Mouse (Mus musculus) limb, embryonic 13.5 days (tissue): ENCODE measurements around the gene Lpp. TPM values are rescaled to one million over a fixed set of nuclear protein-coding genes. Genes with fewer than 3 reads are reported as not detected.

Experiments used
- ATAC-seq: fragments of 200-750 bp; cut with Nextera tagmentation; 2 replicates; pipeline ENCODE4 v1.8.0; 2017; ENCODE audit warnings: low read depth, moderate number of reproducible peaks, moderate TSS enrichment; ENCODE audit not compliant: low FRiP score
- H3K27ac ChIP-seq: fragments of 300-500 bp; sonication (generic); 2 replicates; pipeline ENCODE4 v1.5.1; 2015; ENCODE audit warnings: inconsistent platforms, mild to moderate bottlenecking, moderate library complexity
- H3K27me3 ChIP-seq: fragments of 300-500 bp; sonication (generic); 2 replicates; pipeline ENCODE4 v1.6.1; 2015; ENCODE audit warnings: mild to moderate bottlenecking, inconsistent platforms
- H3K36me3 ChIP-seq: fragments of 300-500 bp; sonication (generic); 2 replicates; pipeline ENCODE4 v1.6.1; 2015; ENCODE audit warnings: inconsistent platforms, mild to moderate bottlenecking, moderate library complexity
- H3K4me1 ChIP-seq: fragments of 300-500 bp; sonication (generic); 2 replicates; pipeline ENCODE4 v1.6.1; 2015; ENCODE audit warnings: inconsistent platforms
- H3K4me2 ChIP-seq: fragments of 300-500 bp; sonication (generic); replicated peaks from 2 replicates; pipeline ENCODE4 v1.6.1; 2015; ENCODE audit warnings: inconsistent platforms, mild to moderate bottlenecking, moderate library complexity
- H3K4me3 ChIP-seq: fragments of 300-500 bp; sonication (generic); 2 replicates; pipeline ENCODE4 v1.5.1; 2015; ENCODE audit warnings: moderate library complexity, mild to moderate bottlenecking, inconsistent platforms
- H3K9ac ChIP-seq: fragments of 300-500 bp; sonication (generic); 2 replicates; pipeline ENCODE4 v1.6.1; 2015; ENCODE audit warnings: mild to moderate bottlenecking, inconsistent platforms
- H3K9me3 ChIP-seq: fragments of 300-500 bp; sonication (generic); 2 replicates; pipeline ENCODE4 v1.6.1; 2016; ENCODE audit warnings: inconsistent platforms
- WGBS: fragments of 180-500 bp; shearing (Covaris S2); methylation state at CpG from one replicate; pipeline ENCODE4 v1.1.7; 2015; 5-methylcytosine and 5-hydroxymethylcytosine counted together
- microRNA counts: library from miRNA; unstranded; fragments of <30 nt; microRNA quantifications from one replicate; lab custom pipeline; 2016
- microRNA-seq: library from miRNA; unstranded; fragments of <30 nt; microRNA quantifications from one replicate; pipeline ENCODE4, GENCODE M21; 2016
- polyA plus RNA-seq: library from polyadenylated mRNA; unstranded; fragments of >200 nt; fragmentation: Nextera tagmentation; extraction: Ambion mirVana; gene quantifications from 2 replicates; pipeline ENCODE4 v1.2.1, GENCODE M21; 2015

Gene Lpp
- polyA plus RNA-seq, 1 experiment from 2014 or later, result 56.0 TPM

DNA sequence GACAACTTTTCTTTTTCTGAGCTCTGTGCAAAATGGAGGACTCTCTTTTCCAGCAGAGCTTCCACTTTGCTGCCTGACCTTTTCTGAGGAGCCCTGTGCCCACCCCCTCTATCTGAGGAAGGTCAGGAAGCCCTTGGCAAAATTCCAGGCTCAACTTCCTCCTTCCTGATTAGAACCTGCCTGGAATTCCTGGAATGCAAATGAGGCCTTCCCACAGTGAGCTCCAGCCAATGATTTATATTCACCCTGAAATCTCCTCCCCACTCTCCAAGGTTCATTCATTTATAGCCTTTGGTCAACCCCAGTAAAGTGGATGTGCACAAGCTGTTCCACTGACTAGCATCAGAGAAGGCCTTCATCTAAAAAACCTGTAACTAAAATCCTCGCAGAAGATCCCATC, 632.9 kb downstream of the Lpp start:
- no peaks in the 10 kb centered on the region for H3K36me3 ChIP-seq
- no peak overlapping the region for H3K4me2 ChIP-seq
- H3K9ac ChIP-seq, result no peak overlapping the region
- H3K4me1 ChIP-seq, result 0 out of 2 replicates have a peak, but pooled peaks cover 6% of the 10 kb centered on the region
- ATAC-seq, result no peak
- 70% methylated on average over 1 of the region's 1 CpGs for WGBS
- H3K9me3 ChIP-seq, result no peaks in the 10 kb centered on the region
- no peak overlapping the region for H3K27ac ChIP-seq
- no peaks in the 10 kb centered on the region for H3K27me3 ChIP-seq
- H3K4me3 ChIP-seq, result no peak overlapping the region

DNA sequence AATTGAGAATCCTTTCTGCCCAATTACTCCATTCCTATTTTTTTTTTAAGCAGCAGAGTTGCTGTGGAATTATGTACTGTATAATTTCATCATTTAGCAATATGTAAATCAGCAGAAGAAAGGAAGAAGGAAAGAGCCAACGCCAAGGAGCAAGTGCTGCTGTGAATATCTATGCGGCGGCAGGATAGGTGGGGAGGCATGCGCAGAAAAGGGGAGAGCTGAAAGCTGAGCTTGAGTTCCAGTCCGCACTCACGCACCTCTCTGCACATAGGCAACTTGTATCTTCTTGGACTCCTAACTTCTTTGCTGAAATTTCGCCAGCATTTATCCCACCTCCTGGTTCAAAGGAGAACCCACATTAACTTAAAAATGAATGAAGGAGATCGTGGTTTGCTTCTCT, 636.2 kb downstream of the Lpp start:
- Histone ChIP-seq H3K4me2 (no peak overlapping the region), H3K27ac (no peak overlapping the region), H3K9ac (no peak overlapping the region), H3K27me3 (no peaks in the 10 kb centered on the region), H3K9me3 (no peaks in the 10 kb centered on the region), H3K4me3 (no peak overlapping the region), H3K4me1 (0 out of 2 replicates have a peak, but pooled peaks cover 6% of the 10 kb centered on the region), H3K36me3 (no peaks in the 10 kb centered on the region)
- 85% methylated on average over 8 of the region's 8 CpGs for WGBS
- no peak for ATAC-seq

DNA sequence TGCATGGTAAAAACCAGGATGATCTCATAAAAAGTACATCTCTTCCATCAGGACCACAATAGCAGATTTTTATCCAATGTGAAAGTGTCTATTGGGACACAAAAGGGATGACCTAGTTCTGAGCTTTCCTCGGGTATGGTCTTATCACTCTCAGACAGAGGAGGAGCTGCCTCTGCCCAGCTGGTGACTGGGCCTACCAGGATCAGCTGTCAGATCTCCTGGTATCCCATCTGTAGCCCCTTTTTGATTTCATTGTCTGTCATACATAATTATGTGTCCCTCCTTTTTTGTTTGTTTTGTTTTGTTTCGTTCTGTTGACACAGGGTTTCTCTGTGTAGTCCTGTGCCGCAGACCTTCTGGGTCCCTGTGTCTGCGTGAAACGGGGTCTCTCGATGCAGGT, 644.1 kb downstream of the Lpp start:
- Histone ChIP-seq H3K4me3 (no peak overlapping the region), H3K36me3 (no peaks in the 10 kb centered on the region), H3K9ac (no peak overlapping the region), H3K4me2 (no peak overlapping the region), H3K9me3 (no peaks in the 10 kb centered on the region), H3K27ac (no peak overlapping the region), H3K4me1 (peaks cover 19% of the 10 kb centered on the region), H3K27me3 (no peaks in the 10 kb centered on the region)
- WGBS, result 87% methylated on average over 6 of the region's 6 CpGs
- no peak for ATAC-seq

DNA sequence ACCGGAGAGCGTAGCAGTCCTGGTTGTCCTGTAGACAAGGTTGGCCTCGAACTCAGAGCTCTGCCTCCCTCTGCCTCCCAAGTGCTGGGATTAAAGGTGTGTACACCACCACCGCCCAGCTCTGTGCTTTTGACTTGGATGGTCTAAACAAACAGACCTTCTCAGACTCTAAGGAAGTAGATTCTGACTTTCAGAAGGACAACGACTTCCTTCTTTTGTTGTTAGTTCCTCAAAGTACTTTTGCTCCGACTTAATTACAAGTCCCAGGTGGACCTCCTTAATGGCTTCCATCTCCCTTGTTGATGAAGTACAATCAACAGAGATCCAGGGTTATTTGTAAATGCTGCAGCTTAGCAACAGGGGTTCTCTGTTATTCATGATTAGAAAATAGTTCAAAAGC, 645.2 kb downstream of the Lpp start:
- Histone ChIP-seq H3K4me1 (peaks cover 31% of the 10 kb centered on the region), H3K27ac (no peak overlapping the region), H3K9me3 (no peaks in the 10 kb centered on the region), H3K4me3 (no peak overlapping the region), H3K27me3 (no peaks in the 10 kb centered on the region), H3K9ac (no peak overlapping the region), H3K4me2 (no peak overlapping the region), H3K36me3 (no peaks in the 10 kb centered on the region)
- WGBS, result 78% methylated on average over 6 of the region's 6 CpGs
- no peak for ATAC-seq

DNA sequence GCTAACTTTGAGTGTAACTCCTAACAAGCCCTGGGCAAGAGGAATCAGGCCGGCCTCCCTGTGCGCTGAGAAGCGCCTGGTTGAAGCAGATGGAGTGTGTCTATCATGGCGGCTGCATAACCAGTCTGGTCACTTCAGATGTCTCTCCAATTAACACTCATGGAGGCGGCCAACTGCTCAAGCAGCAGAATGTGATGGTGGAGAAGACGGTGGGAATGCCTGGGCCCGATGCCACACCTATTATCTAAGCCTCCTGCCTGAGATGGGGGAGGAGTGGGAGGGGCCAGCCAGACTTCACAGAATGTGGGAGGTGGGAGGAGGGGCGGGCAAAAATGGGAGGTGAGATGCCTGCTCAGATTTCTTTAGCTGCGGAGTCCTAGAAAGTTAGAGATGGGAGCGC, 646.6 kb downstream of the Lpp start:
- 47% methylated on average over 10 of the region's 10 CpGs for WGBS

DNA sequence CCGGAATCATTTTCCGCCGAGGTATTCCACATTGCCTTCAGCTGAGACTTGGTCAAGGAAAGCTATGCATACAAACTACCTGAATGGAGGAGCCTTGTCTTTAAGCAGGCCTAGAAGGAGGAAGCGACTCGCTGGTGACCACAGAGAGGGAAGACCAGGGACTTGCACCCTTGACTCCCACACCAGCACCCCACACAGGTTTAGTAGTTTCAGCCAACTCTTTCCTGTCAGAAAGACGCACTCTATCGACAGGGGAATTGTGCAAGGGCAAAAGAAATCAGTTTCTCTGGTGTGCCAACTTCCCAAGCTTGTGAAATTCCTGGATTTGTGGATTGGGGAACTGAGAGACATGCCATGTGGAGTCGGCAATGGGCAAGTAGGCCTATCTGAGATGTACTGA, 647.9 kb downstream of the Lpp start:
- no peak overlapping the region for H3K4me2 ChIP-seq
- ATAC-seq, result no peak
- H3K27me3 ChIP-seq, result no peaks in the 10 kb centered on the region
- H3K36me3 ChIP-seq, result no peaks in the 10 kb centered on the region
- WGBS, result 88% methylated on average over 8 of the region's 8 CpGs
- no peak overlapping the region for H3K4me3 ChIP-seq
- no peaks in the 10 kb centered on the region for H3K9me3 ChIP-seq
- no peak overlapping the region for H3K9ac ChIP-seq
- H3K4me1 ChIP-seq, result peaks cover 53% of the 10 kb centered on the region
- peak overlapping the region; percentile 48 for H3K27ac ChIP-seq

More for the DNA sequence above, 646.6 kb downstream of the Lpp start:
- Histone ChIP-seq H3K4me1 (peaks cover 43% of the 10 kb centered on the region), H3K9ac (no peak overlapping the region), H3K4me3 (no peak overlapping the region), H3K27ac (no peak overlapping the region), H3K4me2 (no peak overlapping the region), H3K27me3 (no peaks in the 10 kb centered on the region), H3K36me3 (no peaks in the 10 kb centered on the region), H3K9me3 (no peaks in the 10 kb centered on the region)
- ATAC-seq, result no peak

DNA sequence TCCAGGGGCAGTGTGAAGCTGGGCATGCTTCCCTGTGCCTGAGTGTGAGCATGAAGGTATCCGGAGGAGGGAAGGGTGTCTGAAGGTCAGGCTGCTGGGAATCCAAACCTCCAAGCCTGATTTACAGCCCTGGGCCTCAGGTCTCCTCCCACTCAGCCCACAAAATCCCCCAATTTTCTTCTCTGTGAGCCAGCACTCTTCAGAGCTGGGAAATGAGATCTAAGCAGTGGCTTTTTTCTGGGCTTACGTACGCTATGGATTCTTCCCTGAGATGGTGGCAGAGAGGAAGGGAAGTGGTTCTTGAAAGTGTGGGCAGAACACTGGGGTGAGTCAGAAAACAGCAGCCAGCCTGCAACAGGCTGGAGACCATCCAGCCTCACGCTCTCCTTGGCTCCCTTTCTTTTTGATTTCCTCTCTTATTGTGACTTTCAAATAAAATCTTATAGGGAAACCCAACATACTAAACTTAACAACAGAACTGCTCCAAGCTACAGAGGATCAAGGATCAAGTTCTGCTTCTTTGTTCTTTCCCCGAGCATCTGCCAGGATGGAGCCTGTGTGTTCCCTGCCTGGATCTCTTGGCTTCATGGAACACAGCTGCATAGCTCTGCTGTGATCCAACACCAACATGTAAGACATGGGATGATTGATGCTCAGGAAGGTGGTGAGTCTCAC, 648.7 kb downstream of the Lpp start:
- peak overlapping the region; percentile 85 for H3K27ac ChIP-seq

More for the DNA sequence above, 648.7 kb downstream of the Lpp start:
- peak overlapping the region; percentile 19; the same call in 1 of the 2 replicates for H3K4me2 ChIP-seq
- ATAC-seq, result peak; percentile 66
- H3K9ac ChIP-seq, result no peak overlapping the region
- WGBS, result 30% methylated on average over 5 of the region's 5 CpGs
- no peaks in the 10 kb centered on the region for H3K36me3 ChIP-seq
- no peaks in the 10 kb centered on the region for H3K27me3 ChIP-seq
- H3K9me3 ChIP-seq, result no peaks in the 10 kb centered on the region
- no peak overlapping the region for H3K4me3 ChIP-seq
- peaks cover 53% of the 10 kb centered on the region for H3K4me1 ChIP-seq

MicroRNAs encoded within 50 kb of the gene (microRNA counts, 519-probe panel; counts per million panel counts)
- 3,976 counts per million, percentile 75 among the panel's probes with 10 or more counts for microRNA mmu-miR-28 (lab: Ali Mortazavi, UCI)

Small RNAs within 50 kb of the gene (microRNA-seq; reads per million reads assigned to microRNA genes)
- gene Mir28a, result 1,193 reads per million, percentile 77 among the genes with 10 or more reads in this experiment
